Mouse (Mus musculus): ENCODE measurements around the gene Elfn2. TPM values are rescaled to one million over a fixed set of nuclear protein-coding genes. Genes with fewer than 3 reads are reported as not detected.

The Elfn2 gene
- total RNA-seq (2021) = under 1 TPM; 0.27 to 0.70 TPM
- long read RNA-seq, experiment 1 = 0 reads
- long read RNA-seq, experiment 2, partial matches to known transcripts = 0 of 1 reads
- long read RNA-seq, experiment 2, other reads (novel, unspliced or antisense) = 1 of 1 reads

DNA sequence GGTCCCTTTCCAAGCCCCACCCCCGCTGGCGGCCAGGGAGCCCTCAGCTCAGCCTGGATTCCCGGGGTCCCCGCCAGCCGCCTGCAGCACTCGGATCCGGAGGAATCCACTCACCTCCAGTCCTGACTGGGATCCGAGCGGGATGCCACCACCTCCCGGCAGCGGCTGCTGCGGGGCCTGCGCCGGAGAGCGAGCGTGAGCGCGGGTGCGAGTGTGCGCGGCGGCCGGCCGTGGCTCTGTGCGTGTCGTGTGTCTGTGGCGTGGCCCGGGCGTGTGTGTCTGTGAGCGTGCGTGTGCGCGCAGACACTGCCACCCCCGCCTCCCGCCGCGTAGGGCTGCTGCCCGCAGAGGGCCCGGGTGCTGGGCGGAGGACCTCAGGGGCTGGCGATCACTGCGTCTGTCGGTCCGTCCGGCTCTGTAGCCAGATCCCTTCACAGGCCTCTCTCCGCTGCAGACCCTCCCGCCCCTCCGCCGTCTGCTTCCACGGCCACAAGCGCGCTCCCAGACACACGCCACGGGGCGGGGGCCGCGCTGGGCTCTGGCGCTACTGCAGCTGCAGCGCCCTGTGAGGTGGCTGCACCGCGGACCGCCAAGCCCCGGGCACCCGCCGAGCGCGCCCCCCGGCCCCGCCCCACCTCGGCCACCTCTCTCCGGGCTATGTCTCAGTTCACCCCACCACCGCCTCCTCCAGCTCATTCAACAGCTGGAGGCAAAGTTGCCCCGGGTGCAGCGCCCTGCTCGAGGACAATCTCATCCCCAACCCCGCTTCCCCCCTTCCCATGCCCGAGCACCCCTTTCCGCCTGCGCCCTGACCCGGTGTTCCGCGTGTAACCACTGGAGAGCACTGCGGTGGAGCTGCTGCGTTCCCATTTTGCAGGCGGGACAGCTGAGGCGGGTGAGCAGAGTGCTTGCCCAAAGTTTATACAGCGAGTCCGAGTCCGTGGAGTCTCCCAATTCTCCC lies at the start of gene Elfn2:
Gene Elfn2, minus strand, starts transcription at position 482 of the 961 bp plus-strand sequence.
- DNase-seq (ENCODE audit: low spot score in 2 of 2) = no peak

DNA sequence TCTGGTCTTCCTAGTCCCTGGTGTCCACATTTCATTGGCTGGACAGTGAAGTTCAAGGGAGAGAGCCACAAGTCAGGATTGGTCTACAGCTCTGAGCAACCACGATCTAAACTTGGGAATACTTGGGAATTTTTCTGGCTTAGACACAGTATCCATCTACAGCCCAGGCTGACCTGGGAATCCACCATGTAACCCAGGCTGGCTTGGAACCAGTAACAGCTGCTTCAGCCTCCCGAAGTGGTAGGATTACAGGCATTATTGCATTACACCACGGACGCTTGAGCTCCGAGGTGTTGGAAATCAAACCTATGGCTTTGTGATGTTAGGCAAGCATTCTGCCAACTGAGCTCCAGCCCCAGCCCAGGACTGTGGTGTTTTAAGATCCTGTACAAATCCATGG lies 45.1 kb upstream of the Elfn2 start:
- DNase-seq (ENCODE audit: low spot score in 2 of 2) = no peak

DNA sequence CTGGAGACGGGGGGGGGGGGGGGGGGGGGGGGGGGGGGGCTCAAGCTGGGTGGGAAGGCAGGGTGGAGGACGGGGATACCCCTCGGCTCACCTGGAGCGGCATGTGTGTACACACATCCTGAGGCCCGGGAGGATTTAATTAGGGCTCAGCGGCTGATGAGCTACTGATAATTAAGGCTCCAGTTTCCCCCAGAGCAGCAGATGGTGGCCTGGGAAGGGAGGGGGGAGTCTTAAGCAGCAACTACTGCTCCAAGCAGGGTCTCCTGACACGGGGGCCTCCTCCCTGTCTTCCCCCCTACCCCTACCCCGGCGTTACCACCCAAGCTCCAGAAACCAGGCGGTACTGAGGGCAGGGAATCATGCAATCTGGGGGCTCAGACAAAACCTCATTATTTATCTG lies 44.6 kb upstream of the Elfn2 start:
- no peak for DNase-seq (ENCODE audit: low spot score in 2 of 2)

DNA sequence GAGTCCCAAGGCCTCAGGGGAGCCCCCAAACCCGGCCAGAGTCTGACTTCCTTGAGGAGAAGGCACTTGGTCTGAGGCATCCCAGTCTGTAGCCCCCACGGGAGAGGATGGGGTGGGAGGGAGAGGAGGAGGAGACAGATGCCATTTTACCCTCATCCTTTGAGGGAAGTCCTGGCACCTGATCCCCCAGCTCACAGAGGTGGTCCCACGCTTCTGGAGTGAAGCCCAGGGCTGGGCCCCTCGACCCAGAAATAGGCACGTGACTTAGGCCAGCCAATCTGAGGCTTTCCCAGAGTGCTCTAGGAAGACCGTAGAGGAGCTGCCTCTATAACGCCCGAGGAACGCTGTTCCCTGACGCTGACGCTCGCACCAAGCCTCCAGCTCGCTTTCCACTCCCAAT lies 42.5 kb upstream of the Elfn2 start:
- DNase-seq (ENCODE audit: low spot score in 2 of 2) = no peak

DNA sequence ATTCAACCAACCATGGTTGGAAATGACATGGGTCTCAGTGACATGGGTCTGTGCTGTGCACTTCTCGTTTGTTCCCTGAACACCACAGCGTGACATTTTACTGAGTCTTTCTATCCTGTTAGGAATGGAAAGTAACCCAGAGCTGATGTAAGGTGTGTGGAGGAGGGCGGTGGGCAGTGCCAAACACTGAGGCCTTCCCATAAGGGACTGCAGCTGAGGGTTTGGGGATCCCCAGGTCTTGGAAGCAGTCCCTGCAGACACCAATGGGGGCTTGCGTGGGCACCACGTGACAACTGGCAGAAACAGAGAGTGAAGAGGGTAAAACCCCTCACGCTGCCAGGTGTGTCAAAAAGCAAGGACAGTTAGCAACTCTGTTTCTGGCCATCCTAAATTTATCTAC lies 39.6 kb upstream of the Elfn2 start:
- DNase-seq (ENCODE audit: low spot score in 2 of 2) = no peak

DNA sequence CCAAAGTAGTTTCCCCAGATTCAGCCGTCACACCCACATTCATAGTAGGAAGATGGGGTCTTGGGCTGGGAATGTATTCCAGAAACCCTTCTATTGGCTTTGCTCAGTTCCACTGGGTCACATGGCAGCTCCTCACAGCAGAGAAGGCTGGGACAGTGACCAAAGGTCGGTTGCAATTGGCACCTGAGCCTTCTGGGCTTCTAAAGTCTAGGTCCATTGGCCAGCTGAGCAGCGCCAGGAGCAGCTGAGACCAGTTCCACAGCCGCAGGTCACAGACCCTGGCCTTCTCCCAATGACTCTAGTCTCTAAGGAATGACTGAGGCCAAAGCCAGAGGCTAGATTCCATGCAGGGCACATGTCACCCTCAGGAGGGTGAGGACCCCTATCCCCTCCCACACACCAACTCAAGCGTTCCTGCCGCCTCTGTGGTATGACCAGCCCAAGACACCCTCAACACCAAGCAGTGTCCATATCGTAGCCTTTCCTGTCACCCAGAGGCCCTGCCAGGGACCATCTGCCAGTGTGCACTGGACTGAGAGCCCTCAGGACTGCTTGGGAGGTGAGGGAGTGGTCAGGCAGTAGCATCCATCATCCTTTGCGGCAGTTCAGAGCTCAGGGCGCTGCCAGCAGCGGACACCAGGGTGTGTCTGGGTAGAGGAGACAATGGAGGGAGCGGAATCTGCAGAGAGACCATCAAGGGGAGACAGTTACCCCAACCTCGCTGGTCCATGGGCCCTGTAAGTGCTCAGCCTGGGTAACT lies 37.6 kb upstream of the Elfn2 start:
- no peak for DNase-seq (ENCODE audit: low spot score in 2 of 2)

DNA sequence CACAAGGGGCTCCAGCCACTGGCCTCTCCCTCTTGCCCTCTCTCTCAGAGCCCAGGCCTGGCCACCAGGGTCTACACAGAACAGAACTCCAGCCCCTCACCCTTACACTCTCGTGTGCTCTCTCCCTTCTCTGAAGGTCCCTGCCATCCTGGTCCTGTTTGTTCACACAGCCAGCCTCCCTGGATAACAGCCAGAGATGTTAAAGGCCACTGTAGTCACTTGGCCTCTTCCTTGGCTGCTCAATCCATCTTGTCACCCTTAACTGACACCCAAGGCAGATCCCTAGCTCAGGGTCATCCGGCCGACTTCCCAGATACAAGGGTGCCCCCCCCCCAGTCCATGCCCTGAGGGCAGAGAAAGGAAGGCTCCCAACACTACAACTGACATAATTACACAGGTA lies 36.7 kb upstream of the Elfn2 start:
- no peak for DNase-seq (ENCODE audit: low spot score in 2 of 2)

DNA sequence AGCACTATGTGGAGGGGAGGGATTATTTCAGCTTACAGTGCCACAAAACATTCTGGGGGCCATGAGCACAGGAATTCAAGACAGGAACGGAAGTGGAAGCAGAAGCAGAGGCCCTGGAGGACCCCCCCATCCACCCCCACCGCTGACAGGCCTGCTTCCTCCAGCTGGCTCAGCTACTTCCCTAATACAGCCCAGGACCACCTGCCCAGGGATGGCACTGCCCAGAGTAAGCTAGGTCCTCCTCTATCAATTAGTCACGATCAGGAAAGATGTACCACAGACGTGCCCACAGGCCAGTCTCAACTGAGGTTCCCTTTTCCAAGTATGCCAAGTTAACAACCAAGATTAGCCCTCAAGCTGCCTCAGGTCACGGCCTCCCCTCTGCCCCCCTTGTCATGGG lies 35.6 kb upstream of the Elfn2 start:
- no peak for DNase-seq (ENCODE audit: low spot score in 2 of 2)

DNA sequence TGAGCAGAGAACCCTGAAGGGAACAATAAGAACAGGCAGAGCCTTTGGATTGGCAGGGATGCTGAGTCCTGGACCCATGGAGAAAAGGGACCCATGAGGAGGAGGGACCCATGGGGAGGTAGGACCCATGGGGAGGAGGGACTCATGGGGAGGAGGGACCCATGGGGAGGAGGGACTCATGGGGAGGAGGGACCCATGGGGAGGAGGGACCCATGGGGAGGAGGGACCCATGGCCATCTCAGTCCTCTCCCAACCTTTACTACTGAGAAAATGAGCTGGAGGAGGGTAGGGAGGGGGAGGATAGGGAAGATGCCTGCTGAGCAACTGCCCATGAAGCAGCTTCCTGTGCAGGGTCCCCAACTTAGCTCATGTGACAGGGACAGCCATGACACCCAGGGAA lies 34.4 kb upstream of the Elfn2 start:
- no peak for DNase-seq (ENCODE audit: low spot score in 2 of 2)

DNA sequence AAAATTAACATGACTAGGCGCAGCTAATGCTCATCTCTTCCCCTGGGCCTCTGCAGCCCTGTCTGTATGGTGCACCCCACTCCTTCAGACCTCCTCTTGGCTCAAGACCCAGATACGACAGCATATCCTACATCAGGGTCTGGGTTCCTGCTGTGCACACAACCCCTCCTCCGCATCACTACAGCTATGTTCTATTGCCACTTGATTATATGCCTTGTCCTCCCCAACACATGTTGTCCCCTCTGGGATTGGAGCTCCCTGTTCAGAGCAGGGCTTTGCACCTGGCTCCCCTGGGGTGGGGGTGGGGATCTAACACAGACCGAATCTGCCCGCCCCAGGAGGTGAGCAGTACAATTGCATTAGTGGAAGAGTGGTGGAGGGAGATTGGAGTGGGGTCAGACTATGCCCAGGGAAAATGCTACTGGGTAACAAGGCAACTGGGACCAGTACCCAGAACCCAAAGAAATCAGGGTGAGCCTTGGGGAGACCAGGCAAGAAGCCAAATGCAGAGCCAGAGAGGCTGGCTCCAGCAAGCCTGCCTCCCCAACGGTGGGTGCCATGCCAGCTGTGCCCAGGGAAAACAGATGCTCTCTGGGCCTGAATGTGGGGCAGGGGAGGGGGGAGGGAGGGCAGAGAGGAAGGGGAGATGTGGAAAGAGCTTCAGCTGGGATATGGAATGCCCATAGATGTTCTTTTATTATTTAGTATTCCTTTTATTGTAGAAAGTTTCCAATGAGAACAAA lies 32.2 kb upstream of the Elfn2 start:
- DNase-seq (ENCODE audit: low spot score in 2 of 2) = no peak

DNA sequence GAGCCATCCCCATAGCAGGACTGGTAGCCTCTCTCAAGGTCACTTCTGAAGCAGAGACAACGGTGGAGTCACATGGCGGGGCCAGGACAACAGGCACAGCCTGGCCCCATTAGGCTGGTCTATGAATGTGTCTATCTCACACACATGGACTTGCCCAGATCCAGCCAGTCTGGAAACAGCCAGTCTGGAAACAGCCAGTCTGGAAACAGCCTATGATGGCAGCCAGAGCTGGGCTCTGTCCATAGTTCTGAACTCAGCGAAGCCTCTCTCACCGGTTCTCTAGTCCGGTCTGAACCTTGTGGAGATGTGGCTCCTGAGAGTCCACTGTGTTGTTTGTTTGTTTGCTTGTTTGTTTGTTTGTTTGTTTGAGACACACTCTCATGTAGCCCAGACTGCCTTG lies 31.3 kb upstream of the Elfn2 start:
- DNase-seq (ENCODE audit: low spot score in 2 of 2) = no peak

DNA sequence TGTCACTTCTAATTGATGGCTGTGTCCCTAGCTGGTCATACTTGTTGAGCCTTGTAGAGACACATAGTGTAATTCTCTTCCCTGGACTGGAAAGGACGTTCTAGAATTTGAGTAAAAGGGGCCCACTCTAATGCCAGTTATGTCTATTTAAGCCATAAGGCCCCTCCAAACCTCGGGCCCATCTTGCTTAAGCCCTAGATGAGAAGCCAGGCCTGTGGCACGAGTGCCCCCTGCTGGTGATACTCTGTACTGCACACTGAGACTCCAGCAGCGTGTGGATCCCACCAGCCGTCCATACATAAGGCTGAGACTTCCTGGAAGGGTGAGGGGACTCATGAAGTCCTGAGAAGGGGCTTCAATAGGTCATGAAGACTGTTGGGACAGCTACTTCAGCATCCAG lies 25.6 kb upstream of the Elfn2 start:
- peak; percentile 65 to 71 for DNase-seq (ENCODE audit: low spot score in 2 of 2)

DNA sequence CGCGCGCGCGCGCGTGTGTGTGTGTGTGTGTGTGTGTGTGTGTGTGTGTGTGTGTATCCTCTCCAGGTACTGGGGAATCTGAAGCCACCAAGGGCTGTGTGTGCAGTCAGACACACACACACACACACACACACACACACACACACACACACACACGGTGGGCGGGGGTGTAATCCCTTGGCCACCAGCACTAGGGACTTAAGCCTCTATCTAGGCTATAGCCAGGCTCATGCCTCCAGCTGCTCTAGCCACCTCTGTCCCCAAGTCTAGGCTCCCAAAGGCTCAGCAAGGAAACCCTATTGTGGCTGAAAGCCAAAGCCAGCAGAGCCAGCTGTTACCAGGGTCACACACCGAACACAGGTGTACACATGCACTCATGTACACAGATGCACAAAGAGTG lies 24.3 kb upstream of the Elfn2 start:
- DNase-seq (ENCODE audit: low spot score in 2 of 2) = no peak

DNA sequence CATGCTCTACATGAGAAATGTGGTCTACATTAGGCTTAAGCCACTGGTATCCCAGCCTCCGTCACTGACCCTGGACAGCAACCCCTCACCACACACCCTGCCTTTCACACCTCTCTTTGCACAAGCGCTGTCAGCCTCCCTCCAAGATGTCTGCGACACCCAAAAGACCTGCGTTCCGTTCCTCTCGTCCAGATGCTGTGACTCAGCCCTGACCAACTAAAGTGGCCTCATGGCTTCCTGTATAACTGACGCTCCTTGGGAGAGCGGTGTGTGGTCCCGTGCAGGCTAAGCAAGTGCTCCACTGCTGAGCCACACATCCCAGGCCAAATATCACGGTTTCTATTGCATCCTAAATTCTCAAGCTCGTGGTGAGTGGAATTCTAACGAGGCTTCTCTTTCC lies 22.1 kb upstream of the Elfn2 start:
- DNase-seq (ENCODE audit: low spot score in 2 of 2) = no peak

DNA sequence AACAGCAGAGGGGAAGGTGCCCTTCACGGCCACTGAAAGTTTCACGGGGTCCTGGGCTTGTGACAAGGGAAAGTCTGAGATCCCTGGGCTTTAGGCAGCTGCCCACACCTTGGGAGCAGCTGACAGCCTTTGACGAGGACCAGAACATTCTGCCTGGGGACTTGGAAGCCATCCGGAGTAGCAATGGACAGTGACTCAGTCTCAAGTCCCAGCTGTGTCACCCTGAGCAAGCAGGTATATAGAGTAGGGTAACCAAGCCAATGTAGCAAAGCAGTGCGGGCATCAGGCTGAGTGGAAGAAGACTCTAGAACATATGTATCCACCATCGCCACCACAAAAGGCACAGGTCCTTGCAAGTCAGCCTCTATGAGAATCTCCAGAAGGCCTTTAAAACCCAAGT lies 18.6 kb upstream of the Elfn2 start:
- DNase-seq (ENCODE audit: low spot score in 2 of 2) = no peak

DNA sequence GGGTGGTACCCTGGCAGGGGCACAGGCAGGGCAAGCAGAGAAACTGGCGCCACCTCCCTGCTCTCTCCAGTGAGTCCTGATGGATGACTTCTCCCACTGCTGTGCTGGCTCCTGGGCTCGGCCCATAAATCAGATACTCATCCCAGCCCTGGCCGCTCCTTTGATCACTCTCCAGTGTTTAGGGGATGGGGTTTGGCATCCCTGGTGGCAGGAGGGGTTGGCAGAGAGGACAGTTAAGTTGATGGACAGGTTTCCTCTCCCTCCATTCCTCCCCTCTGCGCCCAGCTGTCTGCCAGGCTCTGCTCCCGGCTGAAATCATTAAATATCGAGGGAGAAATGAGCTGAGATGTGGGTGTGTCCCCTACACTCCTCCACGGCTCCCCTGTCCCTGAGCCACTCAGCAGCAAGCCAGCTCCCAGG lies 18.1 kb upstream of the Elfn2 start:
- DNase-seq (ENCODE audit: low spot score in 2 of 2) = no peak

DNA sequence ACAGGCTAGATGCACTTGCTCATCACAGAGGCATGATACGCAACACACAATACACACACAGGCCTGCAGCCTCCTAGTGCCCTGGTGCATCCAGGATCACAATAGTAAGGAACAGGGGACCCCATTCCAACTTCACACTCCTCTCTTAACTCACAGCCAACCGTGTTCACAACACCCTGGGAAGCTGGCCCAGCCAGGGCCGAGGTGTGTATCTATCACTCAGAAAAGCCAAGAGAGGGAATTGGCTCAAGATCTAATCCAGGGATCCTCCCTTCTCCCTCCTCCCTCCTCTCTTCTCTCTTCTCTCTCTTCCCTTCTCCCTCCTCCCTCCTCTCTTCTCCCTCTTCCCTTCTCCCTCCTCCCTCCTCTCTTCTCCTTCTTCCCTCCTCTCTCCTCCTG lies 17.6 kb upstream of the Elfn2 start:
- no peak for DNase-seq (ENCODE audit: low spot score in 2 of 2)

DNA sequence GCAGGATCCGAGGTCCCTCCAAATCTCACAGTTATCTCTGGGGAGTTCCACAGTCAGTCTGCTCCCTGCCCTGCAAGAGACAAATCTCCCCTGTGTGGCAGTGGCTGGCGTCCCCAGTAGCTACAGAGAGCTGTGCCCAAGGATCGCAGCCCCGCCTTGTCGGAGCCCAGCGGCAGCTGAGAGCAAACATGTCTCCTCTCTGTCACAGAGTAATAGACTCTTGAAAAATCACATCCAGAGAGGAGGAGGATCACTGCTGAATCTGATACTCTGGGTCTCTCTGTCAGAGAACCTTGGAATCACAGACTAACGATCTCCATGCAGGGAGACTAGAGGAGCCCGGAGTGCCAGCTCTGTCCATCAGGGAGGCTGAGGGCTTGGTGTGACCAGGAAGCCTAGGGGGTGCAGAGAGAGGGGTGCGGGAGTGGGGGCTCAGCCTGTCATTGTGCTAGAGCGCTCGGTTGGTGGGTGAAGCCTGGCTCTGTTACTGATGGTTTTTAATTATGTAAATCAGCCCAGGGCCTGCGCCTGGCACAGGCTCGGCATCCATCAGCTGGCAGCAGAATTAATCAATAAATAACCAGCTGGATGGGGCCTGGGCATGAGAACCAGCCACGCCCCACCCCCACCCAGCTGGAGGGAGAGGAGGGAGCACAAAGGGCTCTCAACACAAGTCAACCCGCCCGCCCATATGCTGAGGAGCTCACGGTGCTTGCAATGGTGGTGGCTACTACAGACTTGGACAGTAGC lies 17.0 kb upstream of the Elfn2 start:
- DNase-seq (ENCODE audit: low spot score in 2 of 2) = no peak

DNA sequence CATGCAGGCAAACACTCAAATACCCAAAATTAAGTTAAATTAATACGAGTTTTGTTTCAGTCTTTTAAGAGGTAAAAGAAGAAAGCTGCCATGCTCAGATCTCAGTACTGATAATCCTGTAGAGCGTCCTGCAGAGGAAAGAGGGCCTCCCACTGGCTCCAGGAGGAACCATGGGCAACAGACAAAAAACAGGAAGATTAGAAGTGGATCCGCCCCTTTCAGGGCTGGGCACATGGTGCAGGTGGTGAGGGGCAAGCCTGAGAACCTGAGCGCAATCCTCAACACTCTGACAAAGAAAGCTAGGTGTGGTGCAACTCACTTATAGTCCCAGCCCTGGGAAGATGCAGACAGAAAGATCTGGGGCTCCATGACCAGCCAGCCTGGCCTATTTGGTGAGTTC lies 13.3 kb upstream of the Elfn2 start:
- DNase-seq (ENCODE audit: low spot score in 2 of 2) = no peak

DNA sequence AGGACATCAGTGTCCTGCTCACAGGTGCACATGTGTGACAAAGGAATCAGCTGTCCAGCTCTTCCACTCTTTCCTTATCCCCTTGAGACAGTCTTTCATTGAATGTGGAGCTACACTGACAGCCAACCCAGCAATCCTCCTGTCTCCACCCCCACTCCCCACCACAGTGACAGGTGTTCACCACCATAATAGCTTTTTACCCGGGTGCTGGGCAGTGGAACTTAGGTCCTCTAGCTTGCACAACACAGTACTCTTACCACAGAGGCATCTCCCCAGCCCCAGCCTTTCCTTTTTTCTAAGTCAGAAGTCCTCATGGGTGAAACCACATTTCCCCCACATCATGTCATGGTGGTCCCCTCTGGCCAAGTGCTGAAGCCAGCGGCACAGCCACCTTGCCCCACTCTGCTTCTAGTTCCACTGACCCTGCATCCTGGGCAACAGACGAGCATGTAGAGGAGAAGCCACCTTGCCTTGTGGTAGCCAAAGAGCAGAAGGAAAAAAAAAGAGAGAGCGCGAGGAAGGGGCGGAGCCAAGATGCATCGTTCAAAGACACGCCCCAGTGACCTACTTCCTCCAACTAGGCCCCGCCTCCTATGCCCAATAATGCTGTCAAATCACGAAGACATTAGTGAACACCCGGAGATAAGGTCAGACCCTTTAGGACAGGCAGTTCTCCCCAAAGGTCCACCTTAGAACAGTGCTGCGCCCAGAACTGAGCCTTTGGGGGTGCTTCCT lies 11.9 kb upstream of the Elfn2 start:
- DNase-seq (ENCODE audit: low spot score in 2 of 2) = no peak
